Mouse (Mus musculus) CD4-positive, CD25-positive, alpha-beta regulatory T cell, adult 4 months (primary cell): Measurements from ENCODE around the gene Gng7. TPM values are rescaled to one million over a fixed set of nuclear protein-coding genes. Genes with fewer than 3 reads are reported as not detected.

ENCODE experiments used
- polyA plus RNA-seq, 2 experiments: library from polyadenylated mRNA; unstranded; fragments of 100-300 nt; shearing (Covaris generic); gene quantifications; one replicate each; pipeline ENCODE4 v1.2.1; 2017

The Gng7 gene
- polyA plus RNA-seq, 2 experiments from 2014 or later = 0.54 TPM; not detected in 1

Other genes starting within 250 kb of the Gng7 start
- 10 to 100 TPM; 12.3 to 13.2 TPM for gene Sf3a2, start 216.7 kb downstream of the Gng7 start, polyA plus RNA-seq
- gene Plekhj1, start 216.3 kb downstream of the Gng7 start, polyA plus RNA-seq = 100 to 1,000 TPM; 106 to 120 TPM
- not detected for gene Amh, start 209.7 kb downstream of the Gng7 start, polyA plus RNA-seq
- gene Jsrp1, start 201.4 kb downstream of the Gng7 start, polyA plus RNA-seq = not detected
- gene Oaz1, start 188.3 kb downstream of the Gng7 start, polyA plus RNA-seq = 1,000 to 10,000 TPM; 1,727 to 2,219 TPM
- not detected for gene Lingo3, start 170.9 kb downstream of the Gng7 start, polyA plus RNA-seq
- 100 to 1,000 TPM; 198 to 233 TPM for gene Lsm7, start 159.7 kb downstream of the Gng7 start, polyA plus RNA-seq
- 10 to 100 TPM; 12.2 to 22.2 TPM for gene Sppl2b, start 159.7 kb downstream of the Gng7 start, polyA plus RNA-seq
- not detected for gene Tmprss9, start 143.1 kb downstream of the Gng7 start, polyA plus RNA-seq
- 100 to 1,000 TPM; 212 to 257 TPM for gene Timm13, start 114.0 kb downstream of the Gng7 start, polyA plus RNA-seq
- gene Lmnb2, start 96.7 kb downstream of the Gng7 start, polyA plus RNA-seq = 1 to 10 TPM; 3.3 to 4.7 TPM
- gene Gadd45b, start 84.9 kb downstream of the Gng7 start, polyA plus RNA-seq = 10 to 100 TPM; 25.3 to 38.9 TPM
- gene Diras1, start 10.7 kb upstream of the Gng7 start, polyA plus RNA-seq = not detected
- 1 to 10 TPM; 3.3 to 4.7 TPM for gene Slc39a3, start 22.5 kb upstream of the Gng7 start, polyA plus RNA-seq
- gene Sgta, start 45.2 kb upstream of the Gng7 start, polyA plus RNA-seq = 100 to 1,000 TPM in 1 of 2 experiments, 10 to 100 TPM in 1; 78.9 to 148 TPM
- gene Thop1, start 55.1 kb upstream of the Gng7 start, polyA plus RNA-seq = 1 to 10 TPM; 2.0 to 2.5 TPM
- gene Creb3l3, start 83.9 kb upstream of the Gng7 start, polyA plus RNA-seq = not detected
- 10 to 100 TPM; 21.5 to 28.1 TPM for gene Map2k2, start 91.0 kb upstream of the Gng7 start, polyA plus RNA-seq
- gene Zbtb7a, start 120.3 kb upstream of the Gng7 start, polyA plus RNA-seq = 10 to 100 TPM in 1 of 2 experiments, 1 to 10 TPM in 1; 6.5 to 11.3 TPM
- gene Pias4, start 153.0 kb upstream of the Gng7 start, polyA plus RNA-seq = 10 to 100 TPM; 17.1 to 20.0 TPM
- gene Eef2, start 161.7 kb upstream of the Gng7 start, polyA plus RNA-seq = 1,000 to 10,000 TPM in 1 of 2 experiments, 100 to 1,000 TPM in 1; 934 to 1,665 TPM
- gene Dapk3, start 168.1 kb upstream of the Gng7 start, polyA plus RNA-seq = 1 to 10 TPM; 1.3 to 2.6 TPM
- not detected for gene 4930442H23Rik, start 168.9 kb upstream of the Gng7 start, polyA plus RNA-seq
- gene Nmrk2, start 187.1 kb upstream of the Gng7 start, polyA plus RNA-seq = under 1 TPM; 0.31 to 0.44 TPM
- gene Atcay, start 215.9 kb upstream of the Gng7 start, polyA plus RNA-seq = 1 to 10 TPM; 4.0 to 6.2 TPM
- gene Zfr2, start 218.2 kb upstream of the Gng7 start, polyA plus RNA-seq = 1 to 10 TPM; 1.6 to 1.7 TPM
- 100 to 1,000 TPM in 1 of 2 experiments, 10 to 100 TPM in 1; 63.6 to 103 TPM for gene Matk, start 238.0 kb upstream of the Gng7 start, polyA plus RNA-seq